Mouse (Mus musculus) testis, adult 2 months (tissue): ENCODE results near the gene Thap7. TPM values are rescaled to one million over a fixed set of nuclear protein-coding genes. Genes with fewer than 3 reads are reported as not detected.

ENCODE experiments used
- H3K27ac ChIP-seq: fragments of 200-500 bp; 2 replicates; pipeline ENCODE4 v1.5.1; 2012; ENCODE audit warnings: low read depth, low read length; ENCODE audit not compliant: control insufficient read depth, insufficient read depth
- H3K27me3 ChIP-seq: fragments of 200-500 bp; 2 replicates; pipeline ENCODE4 v1.6.1; 2012; ENCODE audit warnings: mild to moderate bottlenecking, low read length, moderate library complexity; ENCODE audit not compliant: control insufficient read depth, insufficient read depth
- H3K36me3 ChIP-seq: fragments of 200-500 bp; 2 replicates; pipeline ENCODE4 v1.6.1; 2012; ENCODE audit warnings: mild to moderate bottlenecking, low read length; ENCODE audit not compliant: control insufficient read depth, insufficient read depth
- H3K4me1 ChIP-seq: fragments of 200-500 bp; 2 replicates; pipeline ENCODE4 v1.6.1; 2012; ENCODE audit warnings: low read length; ENCODE audit not compliant: control insufficient read depth, insufficient read depth
- H3K4me3 ChIP-seq: fragments of 200-500 bp; 2 replicates; pipeline ENCODE4 v1.5.1; 2012; ENCODE audit warnings: low read depth, mild to moderate bottlenecking, low read length, moderate library complexity, mixed read lengths; ENCODE audit not compliant: control insufficient read depth
- CTCF ChIP-seq: fragments of 200-500 bp; IDR thresholded peaks from 2 replicates; pipeline ENCODE4 v1.5.1; 2012; ENCODE audit warnings: low read depth, mild to moderate bottlenecking, inconsistent platforms, low read length, moderate library complexity; ENCODE audit not compliant: control insufficient read depth, insufficient read depth, insufficient replicate concordance
- POLR2A ChIP-seq: fragments of 200-500 bp; IDR thresholded peaks from 2 replicates; pipeline ENCODE4 v1.6.1; 2012; ENCODE audit warnings: low read depth, mild to moderate bottlenecking, inconsistent platforms, low read length, moderate library complexity; ENCODE audit not compliant: control insufficient read depth
- polyA plus RNA-seq: library from polyadenylated mRNA; depleted of rRNA; stranded (reverse); fragments of >200 nt; gene quantifications from 2 replicates; pipeline ENCODE4 v1.2.3, GENCODE M21; 2012

Thap7 gene
- polyA plus RNA-seq, 1 experiment, result 154 TPM

- H3K27ac ChIP-seq, result peak overlapping the region; percentile 86
- H3K4me1 ChIP-seq, result peaks cover 3% of the 10 kb centered on the region
- no peaks in the 10 kb centered on the region; the same call in 1 of the 2 replicates for H3K36me3 ChIP-seq
- TF ChIP-seq CTCF, result no peak
- no peak for TF ChIP-seq POLR2A
- H3K27me3 ChIP-seq, result no peaks in the 10 kb centered on the region
- peak overlapping the region; percentile 83 for H3K4me3 ChIP-seq
Measured at GRCm38 (mm10) chr16:17529981-17530586, 852 bp downstream of the Thap7 start.

- H3K36me3 ChIP-seq, result no peaks in the 10 kb centered on the region; the same call in 1 of the 2 replicates
- no peaks in the 10 kb centered on the region for H3K27me3 ChIP-seq
- peaks cover 3% of the 10 kb centered on the region for H3K4me1 ChIP-seq
- no peak overlapping the region for H3K27ac ChIP-seq
- TF ChIP-seq CTCF, result no peak
- no peak for TF ChIP-seq POLR2A
- H3K4me3 ChIP-seq, result no peak overlapping the region
Measured at GRCm38 (mm10) chr16:17528276-17528675, 2.7 kb downstream of the Thap7 start.

GRCm38 (mm10) chr16:17527606-17528005, 3.3 kb downstream of the Thap7 start:
- TF ChIP-seq POLR2A (no peak), CTCF (no peak)
- Histone ChIP-seq H3K27ac (no peak overlapping the region), H3K4me1 (peaks cover 3% of the 10 kb centered on the region), H3K4me3 (no peak overlapping the region), H3K36me3 (no peaks in the 10 kb centered on the region; the same call in 1 of the 2 replicates), H3K27me3 (no peaks in the 10 kb centered on the region)

GRCm38 (mm10) chr16:17526223-17526622, 4.7 kb downstream of the Thap7 start:
- Histone ChIP-seq H3K4me1 (peaks cover 3% of the 10 kb centered on the region), H3K27me3 (no peaks in the 10 kb centered on the region), H3K4me3 (no peak overlapping the region), H3K27ac (no peak overlapping the region), H3K36me3 (no peaks in the 10 kb centered on the region; the same call in none of the 2 replicates)
- TF ChIP-seq POLR2A (no peak), CTCF (no peak)

GRCm38 (mm10) chr16:17525524-17525923, 5.4 kb downstream of the Thap7 start:
- no peak overlapping the region for H3K27ac ChIP-seq
- no peak for TF ChIP-seq POLR2A
- no peak for TF ChIP-seq CTCF
- no peaks in the 10 kb centered on the region for H3K27me3 ChIP-seq
- H3K4me3 ChIP-seq, result no peak overlapping the region
- no peaks in the 10 kb centered on the region; the same call in none of the 2 replicates for H3K36me3 ChIP-seq
- peaks cover 3% of the 10 kb centered on the region for H3K4me1 ChIP-seq

GRCm38 (mm10) chr16:17524156-17524555, 6.8 kb downstream of the Thap7 start:
- no peak overlapping the region for H3K27ac ChIP-seq
- H3K4me1 ChIP-seq, result no peaks in the 10 kb centered on the region
- H3K36me3 ChIP-seq, result peaks cover 1% of the 10 kb centered on the region
- TF ChIP-seq POLR2A (no peak), CTCF (no peak)
- no peaks in the 10 kb centered on the region for H3K27me3 ChIP-seq
- no peak overlapping the region for H3K4me3 ChIP-seq

- no peak overlapping the region for H3K4me3 ChIP-seq
- TF ChIP-seq CTCF (no peak), POLR2A (no peak)
- H3K27ac ChIP-seq, result no peak overlapping the region
- no peaks in the 10 kb centered on the region for H3K4me1 ChIP-seq
- peaks cover 3% of the 10 kb centered on the region for H3K36me3 ChIP-seq
- H3K27me3 ChIP-seq, result no peaks in the 10 kb centered on the region
Measured at GRCm38 (mm10) chr16:17518910-17519309, 12.0 kb downstream of the Thap7 start.

GRCm38 (mm10) chr16:17511431-17511830, 19.5 kb downstream of the Thap7 start:
- peaks cover 5% of the 10 kb centered on the region for H3K4me1 ChIP-seq
- no peaks in the 10 kb centered on the region for H3K36me3 ChIP-seq
- no peaks in the 10 kb centered on the region for H3K27me3 ChIP-seq
- TF ChIP-seq POLR2A, result no peak
- TF ChIP-seq CTCF, result no peak
- no peak overlapping the region for H3K27ac ChIP-seq
- H3K4me3 ChIP-seq, result no peak overlapping the region
